Mouse (Mus musculus) limb, embryonic 15.5 days (tissue): ENCODE results near the gene Wdr38. TPM values are rescaled to one million over a fixed set of nuclear protein-coding genes. Genes with fewer than 3 reads are reported as not detected.
A peak's percentile ranks its signal among the peaks of the same experiment; 100 is the strongest.

ENCODE experiments used
- ATAC-seq: fragments of 200-750 bp; cut with Nextera tagmentation; 2 replicates; pipeline ENCODE4 v1.8.0; 2017; ENCODE audit warnings: low read depth, moderate TSS enrichment; ENCODE audit not compliant: insufficient number of reproducible peaks, low FRiP score, low TSS enrichment
- H3K27ac ChIP-seq: fragments of 300-500 bp; sonication (generic); 2 replicates; pipeline ENCODE4 v1.5.1; 2015; ENCODE audit warnings: moderate library complexity, mild to moderate bottlenecking, inconsistent platforms
- H3K27me3 ChIP-seq: fragments of 300-500 bp; sonication (generic); 2 replicates; pipeline ENCODE4 v1.6.1; 2015; ENCODE audit warnings: inconsistent platforms
- H3K36me3 ChIP-seq: fragments of 300-500 bp; sonication (generic); 2 replicates; pipeline ENCODE4 v1.6.1; 2015; ENCODE audit warnings: inconsistent platforms
- H3K4me1 ChIP-seq: fragments of 300-500 bp; sonication (generic); 2 replicates; pipeline ENCODE4 v1.6.1; 2015; ENCODE audit warnings: inconsistent platforms
- H3K4me2 ChIP-seq: fragments of 300-500 bp; sonication (generic); 2 replicates; pipeline ENCODE4 v1.6.1; 2015; ENCODE audit warnings: mild to moderate bottlenecking, inconsistent platforms
- H3K4me3 ChIP-seq: fragments of 300-500 bp; sonication (generic); 2 replicates; pipeline ENCODE4 v1.5.1; 2015; ENCODE audit warnings: mild to moderate bottlenecking, inconsistent platforms
- H3K9ac ChIP-seq: fragments of 300-500 bp; sonication (generic); 2 replicates; pipeline ENCODE4 v1.6.1; 2015; ENCODE audit warnings: inconsistent platforms
- H3K9me3 ChIP-seq: fragments of 300-500 bp; sonication (generic); 2 replicates; pipeline ENCODE4 v1.6.1; 2016; ENCODE audit warnings: inconsistent platforms
- WGBS: fragments of 180-500 bp; shearing (Covaris S2); methylation state at CpG from one replicate; pipeline ENCODE4 v1.1.7; 2015; 5-methylcytosine and 5-hydroxymethylcytosine counted together
- polyA plus RNA-seq: library from polyadenylated mRNA; unstranded; fragments of >200 nt; fragmentation: Nextera tagmentation; extraction: Ambion mirVana; gene quantifications from 2 replicates; pipeline ENCODE4 v1.2.1, GENCODE M21; 2015

Wdr38 gene
- polyA plus RNA-seq, 1 experiment from 2014 or later: 1.5 TPM

DNA sequence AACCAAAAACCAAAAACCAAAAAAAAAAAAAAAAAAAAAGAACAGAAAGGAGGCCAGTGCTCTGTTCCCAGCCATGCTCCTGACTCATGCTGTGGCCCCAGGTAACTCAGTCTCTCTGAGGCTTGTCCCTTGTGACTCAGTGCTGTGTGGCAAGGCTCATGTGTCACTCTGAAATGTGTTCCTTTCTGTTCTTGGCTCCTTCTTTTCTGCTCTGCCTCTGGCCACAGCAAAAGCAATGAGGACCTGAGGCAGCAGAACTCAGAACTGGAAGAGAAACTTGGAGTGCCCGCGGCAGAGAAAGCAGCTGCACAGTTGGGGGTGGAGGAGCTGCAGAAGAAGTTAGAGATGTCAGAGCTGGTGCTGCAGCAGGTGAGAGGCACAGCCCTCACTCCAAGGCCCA lies 23.1 kb upstream of the Wdr38 start:
- Histone ChIP-seq H3K4me2 (no peak overlapping the region), H3K27me3 (no peaks in the 10 kb centered on the region), H3K27ac (no peak overlapping the region), H3K9me3 (no peaks in the 10 kb centered on the region), H3K4me3 (no peak overlapping the region), H3K4me1 (no peaks in the 10 kb centered on the region), H3K36me3 (no peaks in the 10 kb centered on the region), H3K9ac (no peak overlapping the region)
- no peak for ATAC-seq
- WGBS: 27% methylated on average over 2 of the region's 2 CpGs

DNA sequence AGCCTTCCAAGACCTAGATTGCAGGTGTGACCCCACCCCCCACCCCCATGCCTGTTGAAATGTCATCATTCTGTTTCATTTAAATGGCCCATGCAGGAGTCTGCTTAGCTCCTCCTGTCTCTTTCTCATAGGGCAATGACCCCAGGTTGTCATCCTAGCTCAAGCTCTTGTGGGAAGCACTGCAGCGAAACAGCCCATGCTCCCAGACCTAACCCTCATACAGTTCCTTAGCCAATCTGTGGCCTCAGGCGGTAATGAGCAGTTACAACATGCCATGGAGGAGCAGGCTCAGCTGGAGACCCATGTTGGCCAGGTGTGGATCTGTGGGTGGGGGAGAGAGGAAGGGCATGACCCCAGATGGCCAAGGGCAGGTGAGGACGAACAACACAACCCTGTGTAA lies 22.1 kb upstream of the Wdr38 start:
- H3K9ac ChIP-seq: no peak overlapping the region
- 61% methylated on average over 3 of the region's 3 CpGs for WGBS
- H3K4me3 ChIP-seq: no peak overlapping the region
- no peaks in the 10 kb centered on the region for H3K36me3 ChIP-seq
- H3K27ac ChIP-seq: no peak overlapping the region
- H3K27me3 ChIP-seq: no peaks in the 10 kb centered on the region
- ATAC-seq: no peak
- H3K9me3 ChIP-seq: no peaks in the 10 kb centered on the region
- no peak overlapping the region for H3K4me2 ChIP-seq
- no peaks in the 10 kb centered on the region for H3K4me1 ChIP-seq

GRCm38 (mm10) chr2:38975941-38976805 lies 21.1 kb upstream of the Wdr38 start:
- Histone ChIP-seq H3K4me2 (no peak overlapping the region), H3K27me3 (no peaks in the 10 kb centered on the region), H3K4me1 (peaks cover 2% of the 10 kb centered on the region; the same call in 1 of the 2 replicates), H3K36me3 (no peaks in the 10 kb centered on the region), H3K9ac (no peak overlapping the region), H3K27ac (no peak overlapping the region), H3K4me3 (no peak overlapping the region), H3K9me3 (no peaks in the 10 kb centered on the region)
- no peak for ATAC-seq
- whole genome bisulfite sequencing: 81% methylated on average over 21 of the region's 21 CpGs

DNA sequence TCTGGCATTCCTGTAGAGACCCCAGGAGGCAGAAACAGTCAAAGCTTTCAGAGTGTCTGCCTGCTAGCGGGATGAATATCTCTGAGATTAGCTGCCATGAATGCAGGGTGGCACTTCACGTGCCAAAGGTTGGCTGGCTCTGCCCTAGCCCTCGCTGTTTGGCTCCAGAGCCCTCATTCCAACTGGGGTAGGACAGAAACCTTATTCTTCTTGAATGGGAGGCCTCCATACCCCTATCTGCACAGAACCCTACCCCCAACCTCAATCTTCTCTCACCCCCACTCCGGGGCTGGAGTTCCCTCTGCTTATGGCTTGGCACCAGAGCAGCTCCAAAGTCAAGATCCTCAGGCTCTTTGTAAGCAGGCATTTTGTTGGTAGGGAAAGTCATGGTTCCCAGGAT lies 19.4 kb upstream of the Wdr38 start:
- no peak for ATAC-seq
- Histone ChIP-seq H3K4me2 (no peak overlapping the region), H3K4me3 (no peak overlapping the region), H3K4me1 (peaks cover 4% of the 10 kb centered on the region; the same call in 1 of the 2 replicates), H3K9me3 (no peaks in the 10 kb centered on the region), H3K36me3 (no peaks in the 10 kb centered on the region), H3K27ac (no peak overlapping the region), H3K27me3 (no peaks in the 10 kb centered on the region), H3K9ac (no peak overlapping the region)
- 81% methylated on average over 4 of the region's 4 CpGs for WGBS

- Histone ChIP-seq H3K36me3 (no peaks in the 10 kb centered on the region), H3K4me3 (no peak overlapping the region), H3K9ac (no peak overlapping the region), H3K27ac (no peak overlapping the region), H3K27me3 (no peaks in the 10 kb centered on the region), H3K4me1 (peaks cover 17% of the 10 kb centered on the region; the same call in 1 of the 2 replicates), H3K4me2 (no peak overlapping the region), H3K9me3 (no peaks in the 10 kb centered on the region)
- WGBS: 100% methylated on average over 2 of the region's 2 CpGs
- no peak for ATAC-seq
Observed at GRCm38 (mm10) chr2:38983456-38983855, 13.8 kb upstream of the Wdr38 start.

GRCm38 (mm10) chr2:38986580-38986979 lies 10.7 kb upstream of the Wdr38 start:
- Histone ChIP-seq H3K27ac (no peak overlapping the region), H3K4me2 (no peak overlapping the region), H3K36me3 (no peaks in the 10 kb centered on the region), H3K9me3 (no peaks in the 10 kb centered on the region), H3K9ac (no peak overlapping the region), H3K4me1 (peaks cover 13% of the 10 kb centered on the region; the same call in 1 of the 2 replicates), H3K27me3 (no peaks in the 10 kb centered on the region), H3K4me3 (no peak overlapping the region)
- no peak for ATAC-seq
- 58% methylated on average over 3 of the region's 3 CpGs for WGBS

DNA sequence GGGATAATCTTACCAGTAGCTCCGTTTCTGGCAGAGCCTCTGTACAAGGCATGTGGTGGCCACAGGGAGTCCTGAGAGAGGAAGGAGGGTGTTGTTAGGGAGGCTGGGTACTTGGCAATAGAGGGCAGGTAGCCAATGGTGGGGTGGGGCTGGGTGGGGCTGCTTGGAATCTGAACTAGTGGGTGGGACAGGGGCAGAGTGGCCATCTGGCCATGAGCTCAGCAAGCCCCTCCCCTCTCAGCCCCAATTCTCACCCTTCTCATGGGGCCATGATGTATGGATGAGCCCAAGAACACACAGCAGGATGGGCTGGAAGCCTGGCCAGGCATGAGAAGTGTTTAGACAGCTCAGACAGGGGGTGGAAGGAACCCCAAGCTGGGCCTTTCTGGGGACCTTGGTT lies 9.9 kb upstream of the Wdr38 start:
- Histone ChIP-seq H3K4me1 (peaks cover 13% of the 10 kb centered on the region; the same call in 1 of the 2 replicates), H3K36me3 (no peaks in the 10 kb centered on the region), H3K4me3 (no peak overlapping the region), H3K27me3 (no peaks in the 10 kb centered on the region), H3K9me3 (no peaks in the 10 kb centered on the region), H3K9ac (no peak overlapping the region), H3K4me2 (no peak overlapping the region), H3K27ac (peak overlapping the region; percentile 38; the same call in 1 of the 2 replicates)
- no peak for ATAC-seq
- 46% methylated on average over 1 of the region's 1 CpGs for WGBS

- 64% methylated on average over 6 of the region's 6 CpGs for WGBS
- H3K4me1 ChIP-seq: peaks cover 13% of the 10 kb centered on the region; the same call in 1 of the 2 replicates
- peak; percentile 66; the same call in 1 of the 2 replicates for ATAC-seq
- H3K36me3 ChIP-seq: no peaks in the 10 kb centered on the region
- no peaks in the 10 kb centered on the region for H3K9me3 ChIP-seq
- no peak overlapping the region for H3K4me2 ChIP-seq
- H3K27me3 ChIP-seq: no peaks in the 10 kb centered on the region
- no peak overlapping the region for H3K9ac ChIP-seq
- peak overlapping the region; percentile 43; the same call in 1 of the 2 replicates for H3K27ac ChIP-seq
- no peak overlapping the region for H3K4me3 ChIP-seq
Observed at GRCm38 (mm10) chr2:38987803-38988510, 9.3 kb upstream of the Wdr38 start.

GRCm38 (mm10) chr2:38988929-38989328 lies 8.3 kb upstream of the Wdr38 start:
- Histone ChIP-seq H3K9me3 (no peaks in the 10 kb centered on the region), H3K9ac (no peak overlapping the region), H3K27ac (no peak overlapping the region), H3K4me1 (peaks cover 13% of the 10 kb centered on the region; the same call in 1 of the 2 replicates), H3K4me3 (no peak overlapping the region), H3K4me2 (no peak overlapping the region), H3K27me3 (no peaks in the 10 kb centered on the region), H3K36me3 (no peaks in the 10 kb centered on the region)
- WGBS: 91% methylated on average over 2 of the region's 2 CpGs
- ATAC-seq: no peak

GRCm38 (mm10) chr2:38992004-38992403 lies 5.3 kb upstream of the Wdr38 start:
- H3K4me1 ChIP-seq: peaks cover 9% of the 10 kb centered on the region; the same call in 1 of the 2 replicates
- H3K27ac ChIP-seq: no peak overlapping the region
- H3K4me2 ChIP-seq: no peak overlapping the region
- no peak overlapping the region for H3K9ac ChIP-seq
- no peak overlapping the region for H3K4me3 ChIP-seq
- no peaks in the 10 kb centered on the region for H3K27me3 ChIP-seq
- no peaks in the 10 kb centered on the region for H3K36me3 ChIP-seq
- 67% methylated on average over 4 of the region's 4 CpGs for WGBS
- no peak for ATAC-seq
- H3K9me3 ChIP-seq: no peaks in the 10 kb centered on the region

- ATAC-seq: no peak
- Histone ChIP-seq H3K4me3 (no peak overlapping the region), H3K9ac (no peak overlapping the region), H3K36me3 (no peaks in the 10 kb centered on the region), H3K27me3 (no peaks in the 10 kb centered on the region), H3K4me2 (no peak overlapping the region), H3K4me1 (peaks cover 8% of the 10 kb centered on the region), H3K27ac (no peak overlapping the region), H3K9me3 (no peaks in the 10 kb centered on the region)
- WGBS: 53% methylated on average over 4 of the region's 4 CpGs
Observed at GRCm38 (mm10) chr2:38992452-38992851, 4.8 kb upstream of the Wdr38 start.

- no peak overlapping the region for H3K4me3 ChIP-seq
- peaks cover 43% of the 10 kb centered on the region for H3K36me3 ChIP-seq
- no peaks in the 10 kb centered on the region for H3K27me3 ChIP-seq
- no peak for ATAC-seq
- peaks cover 32% of the 10 kb centered on the region for H3K4me1 ChIP-seq
- H3K9ac ChIP-seq: no peak overlapping the region
- H3K27ac ChIP-seq: no peak overlapping the region
- no peak overlapping the region for H3K4me2 ChIP-seq
- 48% methylated on average over 4 of the region's 4 CpGs for WGBS
- no peaks in the 10 kb centered on the region for H3K9me3 ChIP-seq
Observed at GRCm38 (mm10) chr2:38999381-38999780, 2.1 kb downstream of the Wdr38 start.
